Mouse (Mus musculus) urinary bladder, adult 2 months (tissue): ENCODE data around the gene 1700029I15Rik. TPM values are rescaled to one million over a fixed set of nuclear protein-coding genes. Genes with fewer than 3 reads are reported as not detected.

Source experiments
- DNase-seq: peaks from one replicate; pipeline ENCODE4 v3.0.0; 2022; ENCODE audit warnings: low spot score
- polyA plus RNA-seq: library from polyadenylated mRNA; depleted of rRNA; stranded (reverse); fragments of >200 nt; gene quantifications from 2 replicates; pipeline ENCODE4 v1.2.3, GENCODE M21; 2012; rRNA removed

The 1700029I15Rik gene
- polyA plus RNA-seq, 1 experiment = 2.3 TPM

- no peak for DNase-seq
Measured at GRCm38 (mm10) chr2:92426426-92426825, 44.1 kb downstream of the 1700029I15Rik start.

- DNase-seq = peak; percentile 61
Measured at GRCm38 (mm10) chr2:92427882-92428281, 45.5 kb downstream of the 1700029I15Rik start.

DNA sequence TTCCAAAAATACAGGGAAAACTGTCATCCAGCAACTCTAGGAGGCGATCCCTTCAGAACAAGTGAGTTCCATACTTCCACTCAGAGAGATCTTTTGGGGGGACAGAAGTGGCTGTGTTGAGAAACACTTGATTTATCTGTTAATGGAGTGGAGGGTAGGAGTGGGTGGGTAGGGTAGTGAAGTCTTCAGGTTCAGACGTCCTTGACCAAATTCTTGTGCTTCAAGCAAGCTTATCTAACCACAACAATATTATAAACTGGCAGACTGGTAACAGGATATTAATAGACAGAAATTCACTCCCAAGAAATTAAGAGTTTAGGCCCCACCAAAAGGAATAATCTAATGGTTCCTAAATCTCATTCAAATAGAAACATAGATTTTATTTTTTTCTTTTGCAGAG, 47.8 kb downstream of the 1700029I15Rik start:
- no peak for DNase-seq

- DNase-seq = peak; percentile 33
Measured at GRCm38 (mm10) chr2:92430723-92431541, 48.6 kb downstream of the 1700029I15Rik start.

GRCm38 (mm10) chr2:92431611-92432179, 49.4 kb downstream of the 1700029I15Rik start:
- DNase-seq = no peak

- no peak for DNase-seq
Measured at GRCm38 (mm10) chr2:92432299-92433295, 50.3 kb downstream of the 1700029I15Rik start.

GRCm38 (mm10) chr2:92433578-92434374, 51.4 kb downstream of the 1700029I15Rik start, which contains the start of gene Cry2:
Gene Cry2 (minus strand): TSS chr2:92434043.
- peak; percentile 88 for DNase-seq

GRCm38 (mm10) chr2:92434375-92434745, 52.0 kb downstream of the 1700029I15Rik start:
- no peak for DNase-seq

- DNase-seq = no peak
Measured at GRCm38 (mm10) chr2:92435023-92435422, 52.7 kb downstream of the 1700029I15Rik start.

Other genes with a start within 250 kb of the 1700029I15Rik start
- 36.3 and 41.1 TPM in 2 replicates for gene Pex16, start 7.9 kb upstream of the 1700029I15Rik start, polyA plus RNA-seq
- gene Large2, start 7.7 kb upstream of the 1700029I15Rik start, polyA plus RNA-seq = 10.6 and 13.2 TPM in 2 replicates
- 15.8 and 22.8 TPM in 2 replicates for gene Mapk8ip1, start 18.7 kb downstream of the 1700029I15Rik start, polyA plus RNA-seq
- gene Cry2, start 51.5 kb downstream of the 1700029I15Rik start, polyA plus RNA-seq = 36.2 and 36.7 TPM in 2 replicates
- gene Slc35c1, start 78.0 kb downstream of the 1700029I15Rik start, polyA plus RNA-seq = 15.8 and 16.8 TPM in 2 replicates
- 9.3 and 11.1 TPM in 2 replicates for gene Chst1, start 217.2 kb downstream of the 1700029I15Rik start, polyA plus RNA-seq